ENCODE assay signal across 10 mouse cellular contexts in genomic region chr16:35229582-35229981, GRCm38 (mm10).
A peak's percentile ranks its signal among the peaks of the same experiment; 100 is the strongest.
DNase-seq lines count a peak whose midpoint lies in the region; ATAC-seq and TF ChIP-seq lines count a peak whose summit lies in the region.
"Had no signal": no experiment of that assay in that cellular context is flagged by ENCODE, and none has a peak within 500 bp of the region (broad histone marks: within the 10 kb centered on the region; RNA-seq: fewer than 3 reads in every experiment).

No protein-coding gene starts in this region.

- 0 out of 2 replicates have a peak, but pooled peaks have one; percentile 23 for ATAC-seq in heart, embryonic 12.5 days (ENCODE audit: insufficient number of reproducible peaks, low FRiP score)
- ATAC-seq in midbrain, embryonic 16.5 days = no peak

- H3K4me3 ChIP-seq in heart, embryonic 12.5 days = no peak overlapping the region
- no peak overlapping the region for H3K4me3 ChIP-seq in small intestine, adult 2 months (ENCODE audit: low read depth, low read length)
- H3K4me3 ChIP-seq in midbrain, embryonic 16.5 days (ENCODE audit: low read depth, low read length) = no peak overlapping the region
- H3K4me3 ChIP-seq: megakaryocyte, embryonic 14.5 days had no signal

- no peaks in the 10 kb centered on the region for H3K9me3 ChIP-seq in heart, embryonic 12.5 days (replicated peaks)
- no peaks in the 10 kb centered on the region for H3K9me3 ChIP-seq in midbrain, embryonic 16.5 days (replicated peaks; ENCODE audit: control insufficient read depth, low read length, poor library complexity, severe bottlenecking)
- H3K9me3 ChIP-seq: megakaryocyte, embryonic 14.5 days had no signal

- WGBS in heart, embryonic 12.5 days = 24% methylated on average over 11 of the region's 11 CpGs
- 43% methylated on average over 11 of the region's 11 CpGs for WGBS in small intestine, adult 2 months
- WGBS in midbrain, embryonic 16.5 days = 54% methylated on average over 11 of the region's 11 CpGs

- peak; percentile 95 for DNase-seq in heart, adult 11 months
- DNase-seq in heart, adult 8-10 months (ENCODE audit: low spot score) = no peak
- peak; percentile 36 for DNase-seq in ES-CJ7 (ENCODE audit: low read depth, low spot score)
- DNase-seq in layer of hippocampus, postnatal 36 days = no peak
- no peak for DNase-seq in cerebellum, adult 18-20 months

- no peaks in the 10 kb centered on the region for H3K36me3 ChIP-seq in heart, embryonic 12.5 days
- no peaks in the 10 kb centered on the region for H3K36me3 ChIP-seq in small intestine, adult 2 months (ENCODE audit: control insufficient read depth, insufficient read depth, low read length)
- H3K36me3 ChIP-seq in midbrain, embryonic 16.5 days (ENCODE audit: control insufficient read depth, insufficient read depth, low read length) = no peaks in the 10 kb centered on the region

- TF ChIP-seq CTCF in small intestine, adult 2 months (IDR thresholded peaks at IDR 0.05; ENCODE audit: extremely low read depth, insufficient read length, insufficient replicate concordance, low read depth, low read length) = no peak

- peaks cover 85% of the 10 kb centered on the region for H3K4me1 ChIP-seq in heart, embryonic 12.5 days (replicated peaks)
- H3K4me1 ChIP-seq in small intestine, adult 2 months (ENCODE audit: control insufficient read depth, insufficient read depth, insufficient read length, low read length) = peaks cover 6% of the 10 kb centered on the region
- no peaks in the 10 kb centered on the region for H3K4me1 ChIP-seq in midbrain, embryonic 16.5 days (ENCODE audit: control insufficient read depth, insufficient read depth, low read length)

- no peak overlapping the region for H3K9ac ChIP-seq in heart, embryonic 12.5 days
- H3K9ac ChIP-seq in midbrain, embryonic 16.5 days (ENCODE audit: low read depth, low read length) = no peak overlapping the region

- TF ChIP-seq POLR2A in small intestine, adult 2 months (IDR thresholded peaks at IDR 0.05; ENCODE audit: low read depth, low read length) = no peak

- no peak overlapping the region for H3K4me2 ChIP-seq in heart, embryonic 12.5 days
- no peak overlapping the region for H3K4me2 ChIP-seq in midbrain, embryonic 16.5 days (ENCODE audit: low read length)

- peaks cover 4% of the 10 kb centered on the region for H3K27me3 ChIP-seq in heart, embryonic 12.5 days (replicated peaks)
- H3K27me3 ChIP-seq in small intestine, adult 2 months (ENCODE audit: control insufficient read depth, insufficient read depth, low read length) = no peaks in the 10 kb centered on the region
- no peaks in the 10 kb centered on the region for H3K27me3 ChIP-seq in midbrain, embryonic 16.5 days (ENCODE audit: control insufficient read depth, insufficient read depth, low read depth, low read length)

- H3K27ac ChIP-seq in heart, embryonic 12.5 days (ENCODE audit: poor library complexity, severe bottlenecking) = no peak overlapping the region
- H3K27ac ChIP-seq in small intestine, adult 2 months (ENCODE audit: insufficient read depth, low read depth, low read length) = 0 out of 2 replicates have a peak overlapping the region, but pooled peaks have one; percentile 4
- no peak overlapping the region for H3K27ac ChIP-seq in midbrain, embryonic 16.5 days (ENCODE audit: low read length)
- H3K27ac ChIP-seq: kidney, postnatal 0 days had no signal

Comparison
In these comparisons a context has a peak if more than half of its experiments do, and no peak if none do; other contexts are left out.
1. DNase-seq: peak in heart, adult 11 months (single experiment) and ES-CJ7 (single experiment); none in heart, adult 8-10 months (single experiment), layer of hippocampus, postnatal 36 days (0 of 2) and cerebellum, adult 18-20 months (0 of 2).